In the genomic region with DNA sequence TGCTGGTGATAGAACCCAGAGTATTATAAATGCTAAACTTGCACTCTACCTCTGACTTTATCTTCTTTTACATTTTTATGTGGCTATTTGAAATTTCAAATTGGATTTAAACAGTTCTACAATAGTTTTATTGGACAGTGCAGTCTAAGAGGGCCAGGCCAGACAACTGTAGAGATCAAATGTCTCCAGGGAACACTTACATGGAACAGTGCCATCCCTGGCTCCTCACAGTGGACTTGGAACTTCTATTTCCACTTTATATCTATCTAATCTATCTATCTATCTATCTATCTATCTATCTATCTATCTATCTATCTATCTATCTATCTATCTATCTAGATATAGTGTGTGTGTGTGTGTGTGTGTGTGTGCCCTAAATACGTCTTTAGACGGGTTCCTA, we compare ENCODE assay signal across 11 mouse cellular contexts.
"Had no signal": no experiment of that assay in that cellular context is flagged by ENCODE, and none has a peak within 500 bp of the region (broad histone marks: within the 10 kb centered on the region; RNA-seq: fewer than 3 reads in every experiment).

No protein-coding gene starts in this region.

- H3K4me2 ChIP-seq: midbrain, embryonic 12.5 days; neural tube, embryonic 13.5 days had no signal

- H3K9me3 ChIP-seq: midbrain, embryonic 12.5 days; neural tube, embryonic 13.5 days had no signal

- ATAC-seq: midbrain, embryonic 16.5 days had no signal

- H3K27ac ChIP-seq: layer of hippocampus, adult 2 months; liver, embryonic 14.5 days; midbrain, embryonic 12.5 days; neural tube, embryonic 13.5 days had no signal

- H3K9ac ChIP-seq: liver, embryonic 14.5 days; midbrain, embryonic 12.5 days; neural tube, embryonic 13.5 days had no signal

- DNase-seq: kidney, postnatal 4 days; left cerebral cortex, postnatal 4 days; lung, adult 18-20 months; right cerebral cortex, adult 18-20 months; right cerebral cortex, postnatal 25 days; thymus, postnatal 36 days had no signal

- H3K36me3 ChIP-seq: midbrain, embryonic 12.5 days; neural tube, embryonic 13.5 days had no signal

- H3K27me3 ChIP-seq: midbrain, embryonic 12.5 days; neural tube, embryonic 13.5 days had no signal

- H3K4me3 ChIP-seq: layer of hippocampus, adult 2 months; midbrain, embryonic 12.5 days; neural tube, embryonic 13.5 days had no signal
